Mouse (Mus musculus): ENCODE results near the gene Slc6a2. TPM values are rescaled to one million over a fixed set of nuclear protein-coding genes. Genes with fewer than 3 reads are reported as not detected.

Gene Slc6a2
- polyA plus RNA-seq, 1 experiment from 2014 or later = not detected

DNA sequence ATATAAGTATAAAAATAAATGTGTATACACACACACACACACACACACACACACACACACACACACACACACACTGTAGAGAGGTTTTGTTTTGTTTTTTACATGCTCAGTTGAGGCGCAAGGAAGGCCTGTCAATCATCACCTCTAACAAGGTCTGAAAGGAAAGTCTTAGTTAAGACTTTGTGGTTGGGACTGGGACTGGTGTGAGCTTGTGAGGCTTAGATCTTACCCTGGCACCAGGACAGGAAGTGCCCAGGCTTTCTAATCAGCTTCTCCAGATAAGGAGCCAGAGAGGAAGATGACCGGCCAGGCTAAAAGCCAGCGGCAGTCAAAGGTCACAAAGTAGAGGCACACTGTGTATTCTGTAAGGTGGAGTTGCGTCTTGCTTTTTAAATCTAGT, 54.4 kb downstream of the Slc6a2 start:
- ChIA-PET CTCF (no interaction called here), POLR2A (no interaction called here)
- no peak for DNase-seq (ENCODE audit: low read depth, low spot score)
- H3K27me3 ChIP-seq = no peaks in the 10 kb centered on the region
- TF ChIP-seq CTCF (IDR thresholded peaks at IDR 0.05) = no peak
- no peak for ATAC-seq
- in situ Hi-C loops (cut with MboI; ENCODE audit: low pct_unique_long_range_greater_than_20kb) = loop anchor here (5.0 kb wide), 1 partner anchor 83 kb away; no protein-coding TSS in a partner anchor

DNA sequence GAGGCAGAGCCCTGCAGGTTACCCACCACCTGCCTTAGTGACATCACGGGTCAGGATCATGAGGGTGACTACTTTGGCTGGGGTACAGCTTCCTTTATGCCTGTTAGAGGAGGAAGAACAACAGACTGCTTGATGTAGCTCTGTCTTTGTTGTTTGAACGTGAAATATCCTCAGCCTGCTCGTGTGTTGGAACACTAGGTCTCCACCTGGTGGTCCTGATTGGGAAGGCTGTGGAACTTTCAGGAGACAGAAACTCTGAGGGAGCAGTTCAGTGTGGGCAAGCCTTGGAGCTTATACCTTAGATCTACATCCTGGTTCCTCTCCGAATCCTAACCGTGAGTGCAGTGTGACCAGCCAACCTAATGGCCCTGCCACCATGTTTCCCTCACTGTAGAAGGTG, 61.9 kb downstream of the Slc6a2 start:
- POLR2A ChIA-PET = no interaction called here
- DNase-seq (ENCODE audit: low read depth, low spot score) (no peak), ATAC-seq (no peak)
- in situ Hi-C loops (cut with MboI; ENCODE audit: low pct_unique_long_range_greater_than_20kb) = no loop called here
- H3K27me3 ChIP-seq = no peaks in the 10 kb centered on the region
- CTCF ChIA-PET = no interaction called here
- TF ChIP-seq CTCF (IDR thresholded peaks at IDR 0.05) = no peak

DNA sequence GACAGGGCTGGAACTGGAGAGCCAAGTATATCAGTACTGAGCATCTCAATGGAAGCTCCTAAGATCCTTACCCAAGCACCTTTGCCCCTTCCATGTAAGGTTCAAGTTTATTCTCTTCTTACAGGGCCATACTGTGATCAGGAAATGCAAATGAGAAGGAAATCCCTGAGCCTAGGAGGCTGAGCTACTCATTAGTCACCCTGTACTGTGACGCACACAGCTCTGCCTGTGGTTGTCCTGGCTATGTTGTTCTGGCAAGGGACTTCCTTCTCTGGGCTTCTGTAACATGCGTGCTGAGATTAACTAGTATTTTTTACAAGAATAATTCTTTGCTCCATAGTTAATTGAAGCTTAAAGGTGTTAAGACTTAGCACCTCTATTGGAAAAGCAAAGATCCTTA, 70.8 kb downstream of the Slc6a2 start:
- in situ Hi-C loops (cut with MboI; ENCODE audit: low pct_unique_long_range_greater_than_20kb) = no loop called here
- DNase-seq (ENCODE audit: low read depth, low spot score) = no peak
- no peaks in the 10 kb centered on the region for H3K27me3 ChIP-seq
- TF ChIP-seq CTCF (IDR thresholded peaks at IDR 0.05) = no peak
- ATAC-seq = no peak
- POLR2A ChIA-PET = no interaction called here
- CTCF ChIA-PET = interaction anchor here (1.1 kb wide), 1 partner anchor 19 kb away, joined by 3 read pairs; no protein-coding TSS in a partner anchor

DNA sequence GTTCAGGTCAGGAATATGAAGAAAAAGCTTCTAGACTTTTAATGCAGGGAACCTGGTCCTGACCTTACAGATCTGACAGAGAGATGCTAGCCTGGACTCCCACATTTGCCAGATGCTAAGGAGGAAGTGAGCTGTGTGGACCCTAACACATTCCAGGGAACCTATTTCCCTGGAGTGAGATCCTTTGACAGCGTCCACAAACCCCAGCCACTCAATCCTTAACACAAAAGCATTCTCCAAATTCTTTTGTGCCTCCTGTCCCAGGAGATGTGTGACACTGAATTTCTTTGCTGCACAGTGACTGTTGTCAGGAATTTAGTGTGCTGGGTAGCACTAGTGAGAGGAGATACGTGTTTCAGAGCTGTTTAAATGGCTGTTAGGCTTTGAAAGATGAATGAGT, 79.0 kb downstream of the Slc6a2 start:
- CTCF ChIA-PET = no interaction called here
- no peak for TF ChIP-seq CTCF (IDR thresholded peaks at IDR 0.05)
- ATAC-seq = no peak
- DNase-seq (ENCODE audit: low read depth, low spot score) = no peak
- H3K27me3 ChIP-seq = no peaks in the 10 kb centered on the region
- POLR2A ChIA-PET = no interaction called here
- in situ Hi-C loops (cut with MboI; ENCODE audit: low pct_unique_long_range_greater_than_20kb) = no loop called here

DNA sequence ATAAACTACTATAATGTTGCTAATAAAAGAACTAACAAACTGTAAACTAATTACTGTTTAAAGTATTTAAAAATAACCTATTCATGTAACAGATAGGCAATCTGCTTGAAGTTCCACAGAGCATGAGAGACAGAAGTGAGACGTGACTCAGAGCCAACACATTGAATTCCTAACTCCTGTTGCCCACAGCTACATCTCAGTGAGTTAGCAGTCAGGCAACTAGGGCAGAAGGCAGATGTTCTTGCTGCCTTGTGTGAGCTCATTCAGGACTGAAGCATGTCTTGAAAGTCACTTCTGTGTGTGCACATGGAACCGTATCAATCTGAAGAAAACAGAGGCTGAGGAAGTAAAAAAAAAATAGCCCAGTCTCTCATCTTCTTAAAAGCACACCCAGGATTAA, 80.4 kb downstream of the Slc6a2 start:
- no peak for ATAC-seq
- CTCF ChIA-PET = no interaction called here
- no peak for DNase-seq (ENCODE audit: low read depth, low spot score)
- in situ Hi-C loops (cut with MboI; ENCODE audit: low pct_unique_long_range_greater_than_20kb) = no loop called here
- H3K27me3 ChIP-seq = no peaks in the 10 kb centered on the region
- POLR2A ChIA-PET = no interaction called here
- no peak for TF ChIP-seq CTCF (IDR thresholded peaks at IDR 0.05)

DNA sequence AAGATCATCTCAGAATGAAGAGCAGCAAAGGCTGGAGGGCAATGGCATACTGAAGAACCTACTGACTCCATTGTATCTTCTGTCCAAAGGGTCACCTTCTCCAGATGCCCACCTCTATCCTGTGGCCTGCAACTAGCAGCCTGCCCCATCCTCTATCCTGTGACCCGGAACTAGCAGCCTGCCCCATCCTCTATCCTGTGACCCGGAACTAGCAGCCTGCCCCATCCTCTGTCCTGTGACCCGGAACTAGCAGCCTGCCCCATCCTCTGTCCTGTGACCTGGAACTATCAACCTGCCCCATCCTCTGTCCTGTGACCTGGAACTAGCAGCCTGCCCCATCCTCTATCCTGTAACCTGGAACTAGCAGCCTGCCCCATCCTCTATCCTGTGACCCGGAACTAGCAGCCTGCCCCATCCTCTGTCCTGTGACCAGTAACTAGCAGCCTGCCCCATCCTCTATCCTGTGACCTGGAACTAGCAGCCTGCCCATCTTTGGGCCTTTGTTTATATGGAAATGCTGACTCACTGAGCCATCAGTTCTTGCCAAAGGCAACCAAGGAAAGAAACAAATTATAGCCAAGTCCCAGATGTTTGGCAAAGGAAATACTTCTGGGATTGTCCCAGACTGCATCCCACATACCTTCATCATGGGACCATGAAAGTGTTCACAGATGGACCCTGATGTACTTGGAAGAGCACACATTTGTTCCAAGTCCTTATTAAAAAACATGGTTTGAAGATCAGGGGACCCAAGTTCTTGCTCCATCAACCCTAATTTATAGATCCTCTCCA, 81.1 kb downstream of the Slc6a2 start:
- no peak for TF ChIP-seq CTCF (IDR thresholded peaks at IDR 0.05)
- ChIA-PET POLR2A (no interaction called here), CTCF (no interaction called here)
- ATAC-seq (no peak), DNase-seq (ENCODE audit: low read depth, low spot score) (no peak)
- no peaks in the 10 kb centered on the region for H3K27me3 ChIP-seq
- in situ Hi-C loops (cut with MboI; ENCODE audit: low pct_unique_long_range_greater_than_20kb) = no loop called here

DNA sequence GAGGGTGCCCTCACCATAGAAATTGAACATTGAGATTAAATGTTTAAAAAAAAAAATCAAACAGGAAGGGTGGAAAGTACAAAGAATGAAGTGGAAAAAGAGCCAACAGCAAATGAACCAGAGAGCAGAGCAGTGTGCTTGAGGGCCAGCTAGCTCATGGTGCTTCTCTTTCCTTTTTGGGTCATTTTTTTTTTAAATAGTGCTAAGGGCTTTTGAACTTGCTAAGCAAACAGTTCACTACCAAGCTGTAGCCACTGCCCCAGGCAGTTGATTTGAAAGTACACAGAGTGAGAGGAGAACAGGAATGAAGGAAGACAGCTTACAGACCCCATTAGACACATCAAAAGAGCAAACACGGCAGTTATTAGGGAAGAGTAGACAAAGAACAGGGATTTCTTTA, 83.2 kb downstream of the Slc6a2 start:
- ChIA-PET POLR2A (no interaction called here), CTCF (no interaction called here)
- DNase-seq (ENCODE audit: low read depth, low spot score) (no peak), ATAC-seq (no peak)
- in situ Hi-C loops (cut with MboI; ENCODE audit: low pct_unique_long_range_greater_than_20kb) = no loop called here
- no peaks in the 10 kb centered on the region for H3K27me3 ChIP-seq
- TF ChIP-seq CTCF (IDR thresholded peaks at IDR 0.05) = no peak

DNA sequence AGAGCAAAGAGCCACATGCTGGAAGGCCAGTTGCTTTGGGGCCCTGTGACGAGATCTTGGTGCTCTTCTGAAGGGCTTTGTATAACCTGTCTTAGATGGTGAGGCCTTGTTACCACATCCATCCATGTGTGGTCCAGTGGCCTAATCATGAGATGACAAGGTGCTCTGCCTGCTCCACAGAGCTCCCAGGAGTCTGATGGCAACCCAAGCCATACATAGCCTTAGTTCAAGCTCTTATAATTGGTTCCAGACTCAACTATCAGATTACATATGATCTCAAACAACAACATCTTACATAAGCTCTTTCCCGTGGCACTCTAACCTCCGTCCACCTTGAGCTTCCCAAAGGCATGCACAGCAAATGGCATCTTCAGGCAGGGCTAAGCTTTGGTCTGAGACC, 88.2 kb downstream of the Slc6a2 start, which contains the start of gene Ces1a:
Gene Ces1a (minus strand): TSS at position 101 of the 400 bp plus-strand sequence.
- DNase-seq (ENCODE audit: low read depth, low spot score) (no peak), ATAC-seq (no peak)
- H3K27me3 ChIP-seq = no peaks in the 10 kb centered on the region
- in situ Hi-C loops (cut with MboI; ENCODE audit: low pct_unique_long_range_greater_than_20kb) = no loop called here
- ChIA-PET POLR2A (no interaction called here), CTCF (interaction anchor here (1.5 kb wide), 1 partner anchor 11 kb away, joined by 4 read pairs; no protein-coding TSS in a partner anchor)
- no peak for TF ChIP-seq CTCF (IDR thresholded peaks at IDR 0.05)

DNA sequence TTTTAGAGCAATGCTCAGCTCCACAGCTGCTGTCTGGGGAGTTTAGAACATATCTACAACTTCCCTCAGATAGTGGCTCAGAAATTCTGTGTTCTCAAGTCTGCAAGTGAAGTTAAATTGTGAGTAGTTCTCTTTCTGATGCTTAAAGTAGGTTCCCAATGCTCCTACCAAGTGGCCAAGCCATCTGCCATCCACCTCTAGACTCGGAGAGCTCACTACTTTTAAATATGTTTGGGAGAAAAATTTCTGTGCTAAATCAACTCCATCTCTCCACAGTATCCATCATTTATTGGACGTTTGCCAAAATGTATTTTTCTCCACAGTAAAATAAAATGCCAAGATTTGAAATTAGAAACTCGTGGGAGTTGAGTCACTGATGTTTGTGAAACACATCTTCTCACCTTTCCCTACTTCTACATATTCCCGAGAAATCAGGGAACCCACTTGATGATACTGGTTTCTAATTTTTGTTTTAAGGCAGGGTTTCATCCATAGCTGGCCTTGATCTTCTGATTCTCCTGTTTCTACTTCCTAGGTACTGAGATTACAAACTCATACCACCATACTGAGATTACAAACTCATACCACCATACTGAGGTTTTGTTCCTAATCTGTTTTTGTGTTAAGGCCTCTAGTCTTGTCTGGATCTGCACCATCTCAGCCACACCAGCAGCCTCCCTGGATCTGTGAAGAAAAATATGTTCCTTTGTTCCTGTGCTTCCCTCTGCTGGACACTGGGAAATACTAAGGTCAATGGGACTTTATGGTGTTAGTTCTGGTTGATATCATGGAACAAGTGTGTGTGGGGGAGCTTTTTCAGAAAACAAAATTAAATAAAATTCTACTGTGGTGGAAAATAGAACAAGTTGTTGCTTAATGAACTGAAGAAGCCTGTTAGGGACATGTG, 88.9 kb downstream of the Slc6a2 start:
- ChIA-PET POLR2A (no interaction called here), CTCF (interaction anchor here (1.5 kb wide), 1 partner anchor 10 kb away, joined by 4 read pairs; no protein-coding TSS in a partner anchor)
- ATAC-seq = no peak
- no peak for DNase-seq (ENCODE audit: low read depth, low spot score)
- TF ChIP-seq CTCF (IDR thresholded peaks at IDR 0.05) = no peak
- no peaks in the 10 kb centered on the region for H3K27me3 ChIP-seq
- in situ Hi-C loops (cut with MboI; ENCODE audit: low pct_unique_long_range_greater_than_20kb) = no loop called here

Other genes with a start within 250 kb of the Slc6a2 start
- gene Mmp2, start 132.8 kb upstream of the Slc6a2 start, polyA plus RNA-seq (2021) = 40.5 TPM
- gene Lpcat2, start 104.7 kb upstream of the Slc6a2 start, polyA plus RNA-seq (2021) = 7.9 TPM
- gene Capns2, start 58.7 kb upstream of the Slc6a2 start, polyA plus RNA-seq (2021) = 0.08 TPM
- not detected for gene Ces1a, start 88.1 kb downstream of the Slc6a2 start, polyA plus RNA-seq (2021)
- not detected for gene Ces1b, start 119.9 kb downstream of the Slc6a2 start, polyA plus RNA-seq (2021)
- gene Ces1c, start 171.2 kb downstream of the Slc6a2 start, polyA plus RNA-seq (2021) = not detected
- gene Ces1d, start 237.8 kb downstream of the Slc6a2 start, polyA plus RNA-seq (2021) = not detected